Mouse (Mus musculus): ENCODE measurements around the gene Zfp987.
"Not testable (repeated sequence)": the region's sequence is repeated elsewhere in the genome, so short reads cannot be mapped to it uniquely, and the experiment has no call there.

GRCm38 (mm10) chr4:146063001-146063400 is 34.1 kb upstream of the Zfp987 start:
- TF ChIP-seq GATA1 (IDR thresholded peaks at IDR 0.05; ENCODE audit: borderline replicate concordance, low read length); FLI1 (IDR thresholded peaks at IDR 0.05; ENCODE audit: low read length): not testable (repeated sequence)

Measured in megakaryocyte, embryonic 14.5 days (primary cell).